Mouse (Mus musculus) heart, postnatal 0 days (tissue): Measurements from ENCODE around the gene Gm4969. TPM values are rescaled to one million over a fixed set of nuclear protein-coding genes. Genes with fewer than 3 reads are reported as not detected.

Source experiments
- ATAC-seq: fragments of 200-750 bp; cut with Nextera tagmentation; 2 replicates; pipeline ENCODE4 v1.8.0; 2017; ENCODE audit warnings: low read depth, moderate number of reproducible peaks, moderate library complexity; ENCODE audit not compliant: insufficient read depth
- DNase-seq: peaks from one replicate; pipeline ENCODE4 v3.0.0-alpha.2; 2016; ENCODE audit warnings: low spot score
- H3K27ac ChIP-seq: fragments of 300-500 bp; sonication (generic); 2 replicates; pipeline ENCODE4 v1.5.1; 2014; ENCODE audit warnings: low read depth, mild to moderate bottlenecking
- H3K27me3 ChIP-seq: fragments of 300-500 bp; sonication (generic); 2 replicates; pipeline ENCODE4 v1.6.1; 2014; ENCODE audit warnings: low read length, mixed read lengths; ENCODE audit not compliant: control insufficient read depth, insufficient read depth
- H3K36me3 ChIP-seq: fragments of 300-500 bp; sonication (generic); replicated peaks from 2 replicates; pipeline ENCODE4 v1.6.1; 2014; ENCODE audit warnings: low read length, mixed read lengths; ENCODE audit not compliant: control insufficient read depth, insufficient read depth
- H3K4me1 ChIP-seq: fragments of 300-500 bp; sonication (generic); 2 replicates; pipeline ENCODE4 v1.6.1; 2014; ENCODE audit warnings: antibody characterized with exemption; ENCODE audit not compliant: control insufficient read depth, insufficient read depth
- H3K4me2 ChIP-seq: fragments of 300-500 bp; sonication (generic); 2 replicates; pipeline ENCODE4 v1.6.1; 2014; ENCODE audit warnings: low read depth, mild to moderate bottlenecking, low read length, moderate library complexity
- H3K4me3 ChIP-seq: fragments of 300-500 bp; sonication (generic); 2 replicates; pipeline ENCODE4 v1.5.1; 2014; ENCODE audit warnings: low read depth, low read length
- H3K9ac ChIP-seq: fragments of 300-500 bp; sonication (generic); replicated peaks from 2 replicates; pipeline ENCODE4 v1.6.1; 2014; ENCODE audit warnings: low read depth, low read length, mixed read lengths
- H3K9me3 ChIP-seq: fragments of 300-500 bp; sonication (generic); replicated peaks from 2 replicates; pipeline ENCODE4 v1.6.1; 2016; ENCODE audit warnings: low read length; ENCODE audit not compliant: control insufficient read depth
- CTCF ChIP-seq: IDR thresholded peaks from 2 replicates; pipeline ENCODE4 v1.5.1; 2016; ENCODE audit warnings: antibody characterized with exemption, control low read depth, low read depth
- EP300 ChIP-seq: IDR thresholded peaks from 2 replicates; pipeline ENCODE4 v1.6.1; 2016; ENCODE audit warnings: antibody characterized with exemption, low read depth
- WGBS: fragments of 180-500 bp; shearing (Covaris S2); extraction: QIAGEN DNeasy Blood & Tissue Kit; methylation state at CpG from one replicate; pipeline ENCODE4 v1.1.7; 2014; 5-methylcytosine and 5-hydroxymethylcytosine counted together
- polyA plus RNA-seq: library from polyadenylated mRNA; unstranded; fragments of >200 nt; fragmentation: Nextera tagmentation; extraction: Ambion mirVana; gene quantifications from 2 replicates; pipeline ENCODE4 v1.2.1, GENCODE M21; 2015
- total RNA-seq: library from RNA; depleted of rRNA; stranded (reverse); fragments of >200 nt; gene quantifications from 2 replicates; pipeline ENCODE4 v1.2.3, GENCODE M21; 2014; ENCODE audit warnings: low replicate concordance

Gm4969 gene
- total and polyA plus RNA-seq, 2 experiments from 2014 or later: 0.38 to 0.69 TPM

- peak; percentile 12; the same call in 1 of the 2 replicates for ATAC-seq
- 18% methylated on average over 14 of the region's 14 CpGs for WGBS
- peak overlapping the region; percentile 78 for H3K4me2 ChIP-seq
- H3K4me1 ChIP-seq: peaks cover 48% of the 10 kb centered on the region
- H3K27me3 ChIP-seq: no peaks in the 10 kb centered on the region
- peak overlapping the region; percentile 95 for H3K27ac ChIP-seq
- peak; percentile 65 for DNase-seq
- no peak overlapping the region; the same call in 1 of the 2 replicates for H3K9ac ChIP-seq
- TF ChIP-seq CTCF (no peak), EP300 (no peak)
- no peaks in the 10 kb centered on the region for H3K9me3 ChIP-seq
- peaks cover 49% of the 10 kb centered on the region for H3K36me3 ChIP-seq
- H3K4me3 ChIP-seq: peak overlapping the region; percentile 62
Measured at GRCm38 (mm10) chr7:19086042-19086441, 32.1 kb downstream of the Gm4969 start.

- ATAC-seq: no peak
- Histone ChIP-seq H3K4me3 (peak overlapping the region; percentile 62), H3K36me3 (peaks cover 49% of the 10 kb centered on the region), H3K4me2 (peak overlapping the region; percentile 78), H3K9ac (peak overlapping the region; percentile 69), H3K27ac (peak overlapping the region; percentile 95), H3K9me3 (no peaks in the 10 kb centered on the region), H3K4me1 (peaks cover 48% of the 10 kb centered on the region), H3K27me3 (no peaks in the 10 kb centered on the region)
- no peak for TF ChIP-seq CTCF
- no peak for TF ChIP-seq EP300
- 9% methylated on average over 6 of the region's 6 CpGs for WGBS
- no peak for DNase-seq
Measured at GRCm38 (mm10) chr7:19085495-19085894, 32.7 kb downstream of the Gm4969 start.

GRCm38 (mm10) chr7:19084921-19085473 lies 33.2 kb downstream of the Gm4969 start:
- no peak for ATAC-seq
- 24% methylated on average over 9 of the region's 9 CpGs for WGBS
- TF ChIP-seq EP300 (no peak), CTCF (no peak)
- Histone ChIP-seq H3K4me2 (peak overlapping the region; percentile 78), H3K4me1 (peaks cover 48% of the 10 kb centered on the region), H3K9me3 (no peaks in the 10 kb centered on the region), H3K9ac (peak overlapping the region; percentile 69), H3K36me3 (peaks cover 49% of the 10 kb centered on the region), H3K27me3 (no peaks in the 10 kb centered on the region), H3K27ac (peak overlapping the region; percentile 95), H3K4me3 (peak overlapping the region; percentile 62)
- DNase-seq: no peak

GRCm38 (mm10) chr7:19084277-19084771 lies 33.8 kb downstream of the Gm4969 start:
- no peak for TF ChIP-seq CTCF
- Histone ChIP-seq H3K36me3 (peaks cover 51% of the 10 kb centered on the region), H3K4me2 (peak overlapping the region; percentile 78), H3K27ac (peak overlapping the region; percentile 95), H3K9ac (peak overlapping the region; percentile 69), H3K27me3 (no peaks in the 10 kb centered on the region), H3K4me1 (peaks cover 48% of the 10 kb centered on the region), H3K4me3 (peak overlapping the region; percentile 62), H3K9me3 (no peaks in the 10 kb centered on the region)
- ATAC-seq: peak; percentile 3; the same call in 1 of the 2 replicates
- 36% methylated on average over 6 of the region's 6 CpGs for WGBS
- no peak for DNase-seq

GRCm38 (mm10) chr7:19083701-19084100 lies 34.5 kb downstream of the Gm4969 start, which contains the start of gene Dmpk:
Dmpk (plus strand) TSS chr7:19083849.
- H3K9me3 ChIP-seq: no peaks in the 10 kb centered on the region
- TF ChIP-seq EP300 (no peak), CTCF (no peak)
- peak; percentile 45 for DNase-seq
- H3K27ac ChIP-seq: peak within 1 kb of the TSS; percentile 95
- peak; percentile 62 for ATAC-seq
- peaks cover 57% of the 10 kb centered on the region for H3K36me3 ChIP-seq
- 23% methylated on average over 9 of the region's 10 CpGs for WGBS
- H3K27me3 ChIP-seq: no peaks in the 10 kb centered on the region
- H3K4me2 ChIP-seq: peak within 1 kb of the TSS; percentile 78
- H3K9ac ChIP-seq: peak within 1 kb of the TSS; percentile 69
- H3K4me3 ChIP-seq: peak within 1 kb of the TSS; percentile 62
- peaks cover 48% of the 10 kb centered on the region for H3K4me1 ChIP-seq
